Mouse (Mus musculus) C2C12 (cell line): ENCODE measurements at regions not wholly inside any gene's neighbourhood (a gene's known extent, or its start where the extent isn't known, plus 50 kb on each side); places are given as distances from the start of the nearest gene placed in this dataset.

Experiments used
- H3K27me3 ChIP-seq: one replicate; pipeline ENCODE4 v1.6.1; 2011; ENCODE audit not compliant: control insufficient read depth, insufficient read depth, insufficient read length
- H3K36me3 ChIP-seq: one replicate; pipeline ENCODE4 v1.6.1; 2011; ENCODE audit not compliant: control insufficient read depth, insufficient read depth
- H3K4me3 ChIP-seq: one replicate; pipeline ENCODE4 v1.5.1; 2011; ENCODE audit warnings: mild to moderate bottlenecking, control low read depth; ENCODE audit not compliant: poor library complexity, insufficient read depth, severe bottlenecking
- H3K79me2 ChIP-seq: one replicate; pipeline ENCODE4 v1.6.1; 2011; ENCODE audit not compliant: control insufficient read depth, insufficient read depth
- H3K79me3 ChIP-seq: one replicate; pipeline ENCODE4 v1.6.1; 2011; ENCODE audit warnings: low read depth, control low read depth
- H3ac ChIP-seq: one replicate; pipeline ENCODE3; 2011; ENCODE audit warnings: low read depth; ENCODE audit not compliant: control insufficient read depth, insufficient read length
- CEBPB ChIP-seq: IDR thresholded peaks from one replicate; pipeline ENCODE4 v1.6.1; 2011; ENCODE audit warnings: low read depth, mild to moderate bottlenecking, control low read depth, moderate library complexity
- CTCF ChIP-seq: IDR thresholded peaks from one replicate; pipeline ENCODE4 v1.5.1; 2011; ENCODE audit not compliant: control insufficient read depth, insufficient read depth, insufficient read length
- FOSL1 ChIP-seq: IDR thresholded peaks from one replicate; pipeline ENCODE4 v1.8.0; 2011; ENCODE audit warnings: mild to moderate bottlenecking, low read length; ENCODE audit not compliant: poor library complexity, insufficient read depth, severe bottlenecking
- MAX ChIP-seq: IDR thresholded peaks from one replicate; pipeline ENCODE4 v1.6.1; 2011; ENCODE audit warnings: mild to moderate bottlenecking, control low read depth
- MYOD1 ChIP-seq: IDR thresholded peaks from one replicate; pipeline ENCODE4 v1.6.1; 2011; ENCODE audit warnings: low read depth; ENCODE audit not compliant: control insufficient read depth, insufficient read length
- MYOG ChIP-seq: IDR thresholded peaks from one replicate; pipeline ENCODE4 v1.6.1; 2011; ENCODE audit not compliant: control insufficient read depth, insufficient read length; ENCODE audit errors: extremely low read depth
- USF1 ChIP-seq: IDR thresholded peaks from one replicate; pipeline ENCODE4 v1.6.1; 2011; ENCODE audit warnings: low read depth, mild to moderate bottlenecking, control low read depth, moderate library complexity

GRCm38 (mm10) chr9:112014796-112015195 is 220.9 kb downstream of the Arpp21 start:
- Histone ChIP-seq H3K4me3 (no peak overlapping the region), H3K79me3 (no peaks in the 10 kb centered on the region), H3K36me3 (no peaks in the 10 kb centered on the region), H3ac (no peak overlapping the region), H3K27me3 (no peaks in the 10 kb centered on the region), H3K79me2 (no peaks in the 10 kb centered on the region)
- no peak for TF ChIP-seq CTCF

- H3ac ChIP-seq = no peak overlapping the region
- no peaks in the 10 kb centered on the region for H3K79me2 ChIP-seq
- no peaks in the 10 kb centered on the region for H3K27me3 ChIP-seq
- no peak overlapping the region for H3K4me3 ChIP-seq
- H3K79me3 ChIP-seq = no peaks in the 10 kb centered on the region
- TF ChIP-seq MAX (no peak), FOSL1 (no peak), CTCF (no peak), USF1 (no peak), MYOD1 (no peak), MYOG (no peak), CEBPB (no peak)
- no peaks in the 10 kb centered on the region for H3K36me3 ChIP-seq
These were observed 241.3 kb downstream of the Arpp21 start for GRCm38 (mm10) chr9:111994401-111994800.

DNA sequence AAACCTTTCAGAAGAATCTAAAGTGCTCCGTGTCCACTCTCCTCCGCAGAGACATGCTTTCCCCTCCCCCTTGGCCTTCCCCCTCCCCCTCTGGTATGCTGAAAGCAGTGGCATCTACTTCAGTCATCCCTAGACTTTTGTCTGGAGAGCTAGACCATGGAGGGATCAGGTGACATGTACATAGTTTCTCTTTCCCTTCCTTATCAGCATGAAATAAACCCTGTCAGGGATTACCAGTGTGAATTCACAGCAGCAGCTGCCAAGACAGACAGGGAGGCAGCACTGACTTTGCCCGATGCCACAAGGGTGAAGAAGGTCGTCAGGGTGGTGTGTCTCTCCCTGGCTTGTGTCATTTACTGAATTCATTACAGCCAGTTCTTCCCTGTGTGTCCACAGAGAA is 241.9 kb downstream of the Arpp21 start:
- H3K79me3 ChIP-seq = no peaks in the 10 kb centered on the region
- H3K79me2 ChIP-seq = no peaks in the 10 kb centered on the region

DNA sequence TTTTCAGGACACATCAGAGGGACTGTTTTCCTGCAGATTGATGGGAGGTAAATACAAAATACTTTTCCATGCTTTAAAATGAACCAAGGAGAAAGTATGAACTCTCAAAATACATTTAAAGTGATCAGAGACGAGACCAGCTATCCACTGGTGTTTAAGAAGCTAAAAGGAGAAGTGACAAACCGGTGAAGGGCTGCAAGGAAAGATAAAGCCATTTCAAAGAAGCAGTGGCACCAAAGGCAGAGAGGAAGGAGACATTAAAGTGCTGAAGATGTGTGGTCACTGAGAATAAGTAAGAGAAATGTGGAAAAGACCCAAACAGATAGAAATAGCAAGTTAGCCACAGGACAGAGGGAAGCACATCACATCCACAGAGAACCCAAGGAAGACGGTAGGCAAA is 245.7 kb downstream of the Arpp21 start:
- Histone ChIP-seq H3K27me3 (no peaks in the 10 kb centered on the region), H3K4me3 (no peak overlapping the region), H3ac (no peak overlapping the region), H3K36me3 (no peaks in the 10 kb centered on the region), H3K79me2 (no peaks in the 10 kb centered on the region), H3K79me3 (no peaks in the 10 kb centered on the region)
- no peak for TF ChIP-seq CTCF
- TF ChIP-seq MYOG = no peak
- TF ChIP-seq FOSL1 = no peak
- no peak for TF ChIP-seq USF1
- no peak for TF ChIP-seq MYOD1
- TF ChIP-seq CEBPB = no peak
- no peak for TF ChIP-seq MAX

More for the DNA sequence above, 241.9 kb downstream of the Arpp21 start:
- H3K27me3 ChIP-seq = no peaks in the 10 kb centered on the region
- no peak overlapping the region for H3K4me3 ChIP-seq
- H3ac ChIP-seq = no peak overlapping the region
- TF ChIP-seq USF1 (no peak), MYOD1 (peak; percentile 68)
- H3K36me3 ChIP-seq = no peaks in the 10 kb centered on the region

DNA sequence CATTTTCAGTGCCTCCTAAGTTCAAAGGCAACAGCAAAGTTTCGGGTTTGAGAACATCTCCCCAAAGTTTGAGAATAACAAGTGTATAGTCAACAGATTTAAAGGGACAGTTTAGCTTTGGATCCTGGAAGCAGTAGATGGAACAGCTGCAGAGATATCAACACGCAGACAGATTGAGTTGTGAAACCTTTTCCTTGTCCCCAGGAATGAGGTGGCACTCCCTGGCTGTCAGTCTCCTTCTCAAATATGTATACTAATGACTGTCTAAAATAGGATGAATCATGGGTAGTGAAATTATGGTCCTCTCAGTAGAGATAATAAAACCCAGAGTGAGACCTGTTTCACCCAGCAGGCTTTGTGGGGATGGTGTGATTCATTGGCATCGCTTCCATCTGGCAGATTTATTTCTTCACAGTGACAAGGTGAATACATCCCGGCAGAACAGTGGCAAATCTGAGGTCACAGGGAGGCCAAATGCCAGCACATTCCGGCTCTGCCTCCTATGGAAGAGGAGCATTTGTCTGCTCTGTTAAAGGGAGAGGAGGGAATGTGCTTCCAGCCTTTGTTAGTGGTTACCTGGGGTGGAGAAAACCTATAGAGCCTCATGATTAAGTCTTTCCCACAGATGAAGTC is 272.2 kb downstream of the Arpp21 start:
- no peaks in the 10 kb centered on the region for H3K79me3 ChIP-seq
- H3K79me2 ChIP-seq = no peaks in the 10 kb centered on the region
- no peak overlapping the region for H3K4me3 ChIP-seq
- no peaks in the 10 kb centered on the region for H3K36me3 ChIP-seq
- no peaks in the 10 kb centered on the region for H3K27me3 ChIP-seq
- TF ChIP-seq CTCF (no peak), CEBPB (peak; percentile 44), MYOD1 (peak; percentile 65), MAX (no peak), FOSL1 (no peak), MYOG (no peak), USF1 (no peak)
- no peak overlapping the region for H3ac ChIP-seq

GRCm38 (mm10) chr9:111957799-111958198 is 267.7 kb upstream of the Stac start:
- H3K79me3 ChIP-seq = no peaks in the 10 kb centered on the region
- H3K4me3 ChIP-seq = no peak overlapping the region
- H3K79me2 ChIP-seq = no peaks in the 10 kb centered on the region
- no peaks in the 10 kb centered on the region for H3K36me3 ChIP-seq
- H3ac ChIP-seq = no peak overlapping the region
- TF ChIP-seq CTCF (no peak), MYOD1 (no peak), MAX (no peak)
- no peaks in the 10 kb centered on the region for H3K27me3 ChIP-seq
